Mouse (Mus musculus) liver, adult (tissue): Measurements from ENCODE around the gene Srsf10.

Source experiments
- GATA4 ChIP-seq: IDR thresholded peaks from 2 replicates; pipeline ENCODE4 v1.6.1; 2014; ENCODE audit warnings: mild to moderate bottlenecking, low read length; ENCODE audit not compliant: insufficient replicate concordance

Gene Srsf10

GRCm38 (mm10) chr4:135873526-135874202 is 18.1 kb downstream of the Srsf10 start, which contains the start of gene Pnrc2:
Pnrc2 (minus strand) TSS chr4:135873850.
- no peak for TF ChIP-seq GATA4

GRCm38 (mm10) chr4:135874564-135875535 is 19.3 kb downstream of the Srsf10 start:
- no peak for TF ChIP-seq GATA4

GRCm38 (mm10) chr4:135875546-135875945 is 20.0 kb downstream of the Srsf10 start:
- TF ChIP-seq GATA4 = no peak

- no peak for TF ChIP-seq GATA4
These were observed 20.5 kb downstream of the Srsf10 start for GRCm38 (mm10) chr4:135875991-135876582.

- no peak for TF ChIP-seq GATA4
These were observed 21.1 kb downstream of the Srsf10 start for GRCm38 (mm10) chr4:135876583-135877020.

- no peak for TF ChIP-seq GATA4
These were observed 22.2 kb downstream of the Srsf10 start for GRCm38 (mm10) chr4:135877742-135878141.

- no peak for TF ChIP-seq GATA4
These were observed 23.5 kb downstream of the Srsf10 start for GRCm38 (mm10) chr4:135879021-135879420.

GRCm38 (mm10) chr4:135880018-135880417 is 24.5 kb downstream of the Srsf10 start:
- TF ChIP-seq GATA4 = no peak

GRCm38 (mm10) chr4:135880576-135880975 is 25.0 kb downstream of the Srsf10 start:
- no peak for TF ChIP-seq GATA4

- no peak for TF ChIP-seq GATA4
These were observed 26.5 kb downstream of the Srsf10 start for GRCm38 (mm10) chr4:135882023-135882422.

GRCm38 (mm10) chr4:135883401-135883851 is 27.9 kb downstream of the Srsf10 start:
- no peak for TF ChIP-seq GATA4

GRCm38 (mm10) chr4:135883881-135884516 is 28.5 kb downstream of the Srsf10 start:
- no peak for TF ChIP-seq GATA4

GRCm38 (mm10) chr4:135884531-135884930 is 29.0 kb downstream of the Srsf10 start:
- no peak for TF ChIP-seq GATA4

- TF ChIP-seq GATA4 = no peak
These were observed 30.1 kb downstream of the Srsf10 start for GRCm38 (mm10) chr4:135885676-135886075.

- TF ChIP-seq GATA4 = no peak
These were observed 30.6 kb downstream of the Srsf10 start for GRCm38 (mm10) chr4:135886184-135886583.

- TF ChIP-seq GATA4 = no peak
These were observed 33.0 kb downstream of the Srsf10 start for GRCm38 (mm10) chr4:135888448-135889057.
